In the genomic region with DNA sequence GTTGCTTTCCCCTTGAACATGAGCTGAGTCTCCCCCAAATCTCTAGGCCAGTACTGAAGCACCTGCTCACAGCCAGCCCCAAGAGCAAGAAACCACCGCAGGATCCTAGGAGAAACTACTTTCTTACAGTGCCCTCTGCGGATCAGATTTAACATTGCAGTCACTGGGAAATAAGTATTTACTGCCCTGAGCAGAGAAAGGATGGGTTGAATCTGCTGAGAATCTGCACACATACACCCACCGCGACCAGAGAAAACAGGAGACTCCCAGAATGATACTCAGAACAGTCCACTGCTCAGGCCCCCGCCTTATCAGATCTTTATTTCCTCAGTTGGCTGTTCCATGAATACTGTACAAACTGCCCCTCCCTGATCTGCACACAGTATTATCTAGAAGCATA, we compare ENCODE assay signal across 8 mouse cellular contexts. TPM values are rescaled to one million over a fixed set of nuclear protein-coding genes. Genes with fewer than 3 reads are reported as not detected.
DNase-seq lines count a peak whose midpoint lies in the region; ATAC-seq lines count a peak whose summit lies in the region.

No protein-coding gene starts in this region.

- WGBS in liver, embryonic 11.5 days: 26% methylated on average over 5 of the region's 5 CpGs

- H3K36me3 ChIP-seq in liver, embryonic 11.5 days (ENCODE audit: control insufficient read depth, insufficient read depth, low read length): no peaks in the 10 kb centered on the region

- DNase-seq in layer of hippocampus, adult 11-12 months (ENCODE audit: low spot score): peak; percentile 51
- DNase-seq in layer of hippocampus, adult 9-10 months (ENCODE audit: low spot score): no peak
- DNase-seq in adipocyte (ENCODE audit: low spot score): peak; percentile 8
- peak; percentile 22 for DNase-seq in embryo, embryonic 9.5 days (ENCODE audit: extremely low spot score)
- DNase-seq in kidney, postnatal 10 days: peak; percentile 57
- DNase-seq in neural tube, embryonic 10.5 days (ENCODE audit: extremely low spot score, low spot score): peak; percentile 23
- no peak for DNase-seq in liver, embryonic 11.5 days (ENCODE audit: low spot score)
- DNase-seq in spleen, adult 18-20 months: no peak

- H3K9ac ChIP-seq in liver, embryonic 11.5 days (ENCODE audit: low read depth, low read length): no peak overlapping the region

- no peak overlapping the region for H3K4me3 ChIP-seq in liver, embryonic 11.5 days (ENCODE audit: low read depth, low read length)

- no peak overlapping the region for H3K27ac ChIP-seq in liver, embryonic 11.5 days (ENCODE audit: low read depth, low read length)

- no peaks in the 10 kb centered on the region for H3K4me1 ChIP-seq in liver, embryonic 11.5 days (replicated peaks; ENCODE audit: control insufficient read depth, insufficient read depth, low read length)

- no peak for ATAC-seq in liver, embryonic 11.5 days (replicated peaks; ENCODE audit: low FRiP score)

- H3K4me2 ChIP-seq in liver, embryonic 11.5 days: no peak overlapping the region

- no peaks in the 10 kb centered on the region for H3K27me3 ChIP-seq in liver, embryonic 11.5 days (replicated peaks; ENCODE audit: control insufficient read depth, insufficient read depth, low read length)

- H3K9me3 ChIP-seq in liver, embryonic 11.5 days (ENCODE audit: control insufficient read depth, low read length): no peaks in the 10 kb centered on the region

RNA-seq across cellular contexts. Expression of gene Isx, which starts 19.5 kb away (rescaled TPM):
- polyA plus RNA-seq in liver, embryonic 11.5 days (2014; fragmentation: Nextera tagmentation; extraction: Ambion mirVana): 0.18 and 0.23 TPM in 2 replicates

Comparison
In these comparisons a context has a peak if more than half of its experiments do, and no peak if none do; other contexts are left out.
1. DNase-seq: peak in layer of hippocampus, adult 11-12 months (single experiment), adipocyte (single experiment), embryo, embryonic 9.5 days (single experiment), kidney, postnatal 10 days (single experiment) and neural tube, embryonic 10.5 days (single experiment); none in layer of hippocampus, adult 9-10 months (single experiment), liver, embryonic 11.5 days (single experiment) and spleen, adult 18-20 months (0 of 2).